Mouse (Mus musculus) ovary, adult 18-20 months (tissue): ENCODE data around the gene Serpina3c.

Experiments used
- DNase-seq: peaks from one replicate; pipeline ENCODE4 v3.0.0; 2022; ENCODE audit warnings: low spot score, mixed read lengths

Gene Serpina3c

GRCm38 (mm10) chr12:104112333-104112732 lies 41.3 kb downstream of the Serpina3c start, which contains the start of gene Serpina3a:
Gene Serpina3a (plus strand): TSS chr12:104112724.
- peak; percentile 51 for DNase-seq

GRCm38 (mm10) chr12:104108507-104108906 lies 45.2 kb downstream of the Serpina3c start:
- no peak for DNase-seq

GRCm38 (mm10) chr12:104106919-104107318 lies 46.8 kb downstream of the Serpina3c start:
- DNase-seq = no peak

GRCm38 (mm10) chr12:104105847-104106246 lies 47.8 kb downstream of the Serpina3c start:
- no peak for DNase-seq

GRCm38 (mm10) chr12:104100768-104101167 lies 52.9 kb downstream of the Serpina3c start, which contains the start of gene Serpina5:
Gene Serpina5 (plus strand): TSS chr12:104101113.
- peak; percentile 41 for DNase-seq
